Mouse (Mus musculus) midbrain, embryonic 11.5 days (tissue): Measurements from ENCODE around the gene Olfr646. TPM values are rescaled to one million over a fixed set of nuclear protein-coding genes. Genes with fewer than 3 reads are reported as not detected.

Experiments used
- ATAC-seq: fragments of 200-750 bp; cut with Nextera tagmentation; 2 replicates; pipeline ENCODE4 v1.8.0; 2017; ENCODE audit warnings: moderate TSS enrichment, moderate library complexity; ENCODE audit not compliant: low FRiP score
- DNase-seq: peaks from one replicate; pipeline ENCODE4 v3.0.0; 2015; ENCODE audit warnings: low spot score; ENCODE audit errors: missing footprints
- H3K27ac ChIP-seq: fragments of 300-500 bp; sonication (generic); 2 replicates; pipeline ENCODE4 v1.5.1; 2014; ENCODE audit warnings: low read depth, low read length
- H3K27me3 ChIP-seq: fragments of 300-500 bp; sonication (generic); 2 replicates; pipeline ENCODE4 v1.6.1; 2014; ENCODE audit warnings: mild to moderate bottlenecking, low read length, moderate library complexity, mixed read lengths; ENCODE audit not compliant: control insufficient read depth, insufficient read depth
- H3K36me3 ChIP-seq: fragments of 300-500 bp; sonication (generic); 2 replicates; pipeline ENCODE4 v1.6.1; 2014; ENCODE audit warnings: mild to moderate bottlenecking, low read length, moderate library complexity, mixed read lengths; ENCODE audit not compliant: control insufficient read depth, insufficient read depth
- H3K4me1 ChIP-seq: fragments of 300-500 bp; sonication (generic); 2 replicates; pipeline ENCODE4 v1.6.1; 2014; ENCODE audit warnings: low read length; ENCODE audit not compliant: control insufficient read depth, insufficient read depth
- H3K4me2 ChIP-seq: fragments of 300-500 bp; sonication (generic); 2 replicates; pipeline ENCODE4 v1.6.1; 2014; ENCODE audit warnings: mild to moderate bottlenecking, moderate library complexity
- H3K4me3 ChIP-seq: fragments of 300-500 bp; sonication (generic); 2 replicates; pipeline ENCODE4 v1.5.1; 2014; ENCODE audit warnings: low read depth, low read length
- H3K9ac ChIP-seq: fragments of 300-500 bp; sonication (generic); 2 replicates; pipeline ENCODE4 v1.6.1; 2014; ENCODE audit warnings: low read length
- H3K9me3 ChIP-seq: fragments of 300-500 bp; sonication (generic); 2 replicates; pipeline ENCODE4 v1.6.1; 2016; ENCODE audit warnings: low read length; ENCODE audit not compliant: control insufficient read depth
- WGBS: fragments of 180-500 bp; shearing (Covaris S2); extraction: QIAGEN DNeasy Blood & Tissue Kit; methylation state at CpG from one replicate; pipeline ENCODE4 v1.1.7; 2014; 5-methylcytosine and 5-hydroxymethylcytosine counted together
- polyA plus RNA-seq: library from polyadenylated mRNA; unstranded; fragments of >200 nt; fragmentation: Nextera tagmentation; extraction: Ambion mirVana; gene quantifications from 2 replicates; pipeline ENCODE4 v1.2.1, GENCODE M21; 2014

Gene Olfr646
- not detected in 2 replicates for polyA plus RNA-seq

DNA sequence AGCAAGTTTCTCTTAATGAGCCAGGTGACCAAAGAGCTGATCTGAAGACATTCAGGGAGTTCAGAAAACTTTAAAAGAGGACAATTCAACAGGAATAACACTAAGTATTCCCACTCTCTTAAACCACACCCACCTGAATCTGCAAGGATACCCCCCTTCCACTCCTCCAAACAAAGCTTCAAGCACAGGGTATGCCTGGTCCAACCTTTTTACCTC lies at the start of gene Olfr646:
Gene Olfr646, plus strand, starts transcription at position 117 of the 216 bp plus-strand sequence.
- Histone ChIP-seq H3K4me1 (no peaks in the 10 kb centered on the region), H3K9ac (no peak within 1 kb of the TSS), H3K4me2 (no peak within 1 kb of the TSS), H3K27me3 (no peaks in the 10 kb centered on the region), H3K27ac (no peak within 1 kb of the TSS), H3K9me3 (no peaks in the 10 kb centered on the region), H3K36me3 (no peaks in the 10 kb centered on the region), H3K4me3 (no peak within 1 kb of the TSS)
- DNase-seq (no peak), ATAC-seq (no peak)

DNA sequence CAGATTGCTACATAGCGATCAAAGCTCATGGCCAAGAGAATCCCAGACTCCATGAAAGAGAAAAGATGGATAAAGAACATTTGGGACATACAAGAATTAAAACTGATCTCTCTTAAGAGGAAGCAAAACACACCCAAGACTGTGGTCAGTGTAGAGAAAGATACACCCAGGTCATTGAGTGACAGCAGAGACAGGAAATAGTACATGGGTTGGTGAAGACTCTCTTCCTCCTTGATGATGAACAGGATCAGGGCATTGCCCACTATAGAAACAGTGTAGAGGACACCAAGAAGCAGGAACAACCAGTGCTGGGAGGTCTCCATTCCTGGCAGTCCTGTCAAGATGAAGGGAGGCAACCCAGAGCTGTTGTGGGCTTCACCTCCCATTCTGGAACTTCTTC lies 45.5 kb upstream of the Olfr646 start:
- no peak overlapping the region for H3K27ac ChIP-seq
- ATAC-seq = no peak
- no peaks in the 10 kb centered on the region for H3K27me3 ChIP-seq
- no peak overlapping the region for H3K4me3 ChIP-seq
- H3K4me2 ChIP-seq = no peak overlapping the region
- WGBS = 84% methylated on average over 1 of the region's 1 CpGs
- H3K9me3 ChIP-seq = no peaks in the 10 kb centered on the region
- no peak for DNase-seq
- no peak overlapping the region for H3K9ac ChIP-seq
- no peaks in the 10 kb centered on the region for H3K4me1 ChIP-seq
- H3K36me3 ChIP-seq = no peaks in the 10 kb centered on the region

DNA sequence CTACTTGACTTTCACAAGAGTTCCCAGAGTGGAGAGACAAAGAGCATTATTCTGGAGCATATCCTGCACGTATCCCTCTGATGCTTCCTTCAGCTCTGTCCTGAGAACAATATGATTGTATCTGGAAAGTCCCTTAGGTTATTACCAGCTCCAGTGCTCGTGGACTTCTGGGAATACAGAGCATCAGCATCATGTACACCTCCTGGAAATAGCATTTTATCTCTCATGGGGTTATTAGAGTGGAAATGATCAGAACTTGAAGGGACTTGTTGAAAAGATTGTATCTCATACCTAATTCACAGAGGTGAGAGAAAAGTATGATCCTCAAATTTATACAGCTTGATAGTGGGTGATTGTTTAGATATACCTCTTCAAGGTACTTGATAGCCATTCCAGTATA lies 43.3 kb upstream of the Olfr646 start, which contains the start of gene 4930516K23Rik:
Gene 4930516K23Rik, minus strand, starts transcription at position 101 of the 400 bp plus-strand sequence.
- DNase-seq = no peak
- 63% methylated on average over 2 of the region's 2 CpGs for WGBS
- no peak within 1 kb of the TSS for H3K27ac ChIP-seq

GRCm38 (mm10) chr7:104071769-104072168 lies 32.9 kb upstream of the Olfr646 start, which contains the start of gene Olfr644:
TSS of gene Olfr644 (minus strand) at chr7:104071869.
- Histone ChIP-seq H3K36me3 (no peaks in the 10 kb centered on the region), H3K4me2 (no peak within 1 kb of the TSS), H3K9ac (no peak within 1 kb of the TSS), H3K27me3 (no peaks in the 10 kb centered on the region), H3K4me3 (no peak within 1 kb of the TSS), H3K4me1 (no peaks in the 10 kb centered on the region), H3K27ac (no peak within 1 kb of the TSS), H3K9me3 (no peaks in the 10 kb centered on the region)
- WGBS = 69% methylated on average over 2 of the region's 2 CpGs
- ATAC-seq = no peak
- no peak for DNase-seq

More for the DNA sequence above, 43.3 kb upstream of the Olfr646 start, which contains the start of gene 4930516K23Rik:
- no peaks in the 10 kb centered on the region for H3K27me3 ChIP-seq
- ATAC-seq = no peak
- no peak within 1 kb of the TSS for H3K9ac ChIP-seq
- H3K9me3 ChIP-seq = no peaks in the 10 kb centered on the region
- H3K4me1 ChIP-seq = no peaks in the 10 kb centered on the region
- H3K4me2 ChIP-seq = no peak within 1 kb of the TSS
- H3K4me3 ChIP-seq = no peak within 1 kb of the TSS
- H3K36me3 ChIP-seq = no peaks in the 10 kb centered on the region

GRCm38 (mm10) chr7:104085365-104085764 lies 19.3 kb upstream of the Olfr646 start, which contains the start of gene Olfr645:
TSS of gene Olfr645 (minus strand) at chr7:104085465.
- Histone ChIP-seq H3K9ac (no peak within 1 kb of the TSS), H3K4me1 (no peaks in the 10 kb centered on the region), H3K27me3 (no peaks in the 10 kb centered on the region), H3K27ac (no peak within 1 kb of the TSS), H3K36me3 (no peaks in the 10 kb centered on the region), H3K4me3 (no peak within 1 kb of the TSS), H3K4me2 (no peak within 1 kb of the TSS), H3K9me3 (no peaks in the 10 kb centered on the region)
- DNase-seq = no peak
- 93% methylated on average over 1 of the region's 1 CpGs for WGBS
- no peak for ATAC-seq

DNA sequence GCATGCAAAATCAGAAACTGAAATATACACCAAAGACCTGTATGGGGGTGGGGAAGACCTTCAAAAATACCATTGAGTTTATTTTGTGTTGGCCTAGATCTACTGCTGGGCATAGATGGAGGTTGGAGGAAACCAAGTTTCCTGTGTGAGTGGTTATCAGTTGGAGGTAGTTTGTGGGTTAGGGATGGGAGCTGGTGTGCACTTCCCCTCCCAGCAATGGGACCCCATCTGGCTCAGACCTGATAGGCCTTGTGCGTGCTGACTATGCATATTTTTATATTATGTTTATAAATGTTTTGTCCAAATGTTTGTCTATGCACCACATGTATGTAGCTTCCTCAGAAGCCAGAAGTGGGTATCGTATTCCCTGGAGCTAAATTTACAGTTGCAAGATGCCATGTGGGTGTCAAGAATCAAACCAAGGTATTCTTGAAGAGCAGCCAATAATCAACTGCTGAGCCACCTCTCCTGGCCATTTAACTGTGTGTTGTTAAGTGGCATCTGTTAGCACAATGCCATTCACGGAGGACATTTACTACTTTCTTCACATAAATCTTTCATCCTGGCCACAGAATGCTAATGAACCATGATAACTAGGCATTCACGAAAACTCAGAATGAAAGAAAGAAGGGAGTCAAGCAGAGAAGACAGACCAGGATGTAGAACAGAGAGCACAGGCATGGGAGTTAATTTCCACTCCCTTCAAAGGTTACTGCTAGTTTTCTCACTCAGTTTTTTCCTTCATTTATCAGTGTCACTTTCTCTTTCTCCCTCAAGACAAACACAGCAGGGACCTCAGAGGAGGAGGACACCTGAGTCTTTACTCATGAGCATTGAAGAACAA lies 538 bp upstream of the Olfr646 start:
- Histone ChIP-seq H3K27me3 (no peaks in the 10 kb centered on the region), H3K4me3 (no peak overlapping the region), H3K4me2 (no peak overlapping the region), H3K9me3 (no peaks in the 10 kb centered on the region), H3K9ac (no peak overlapping the region), H3K36me3 (no peaks in the 10 kb centered on the region), H3K4me1 (no peaks in the 10 kb centered on the region), H3K27ac (no peak overlapping the region)
- WGBS = 79% methylated on average over 4 of the region's 4 CpGs
- ATAC-seq = no peak
- no peak for DNase-seq

DNA sequence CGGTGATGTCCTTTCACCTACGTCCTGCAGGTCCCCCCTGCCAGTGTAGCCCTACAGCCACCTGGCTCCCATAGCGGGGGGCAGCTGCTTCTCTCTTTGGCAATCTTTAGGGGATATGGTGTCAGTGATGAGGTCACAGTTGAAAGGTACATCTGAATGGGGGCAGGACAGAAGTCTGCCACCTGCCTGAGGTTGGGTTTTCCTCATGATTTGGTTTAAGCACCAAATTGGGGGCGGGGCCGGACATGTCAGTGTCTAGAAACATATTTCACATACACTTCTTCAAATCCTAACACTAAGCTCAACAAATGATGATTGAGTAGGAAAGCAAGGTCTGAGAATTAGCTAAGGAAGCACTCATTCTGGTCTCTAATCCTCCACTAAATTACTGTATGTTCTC lies 25.1 kb downstream of the Olfr646 start, which contains the start of gene Ubqln5:
Gene Ubqln5, minus strand, starts transcription at position 101 of the 400 bp plus-strand sequence.
- Histone ChIP-seq H3K4me3 (no peak within 1 kb of the TSS), H3K9ac (no peak within 1 kb of the TSS), H3K27ac (no peak within 1 kb of the TSS), H3K36me3 (no peaks in the 10 kb centered on the region), H3K27me3 (no peaks in the 10 kb centered on the region), H3K9me3 (no peaks in the 10 kb centered on the region), H3K4me1 (no peaks in the 10 kb centered on the region), H3K4me2 (no peak within 1 kb of the TSS)
- DNase-seq = no peak
- 93% methylated on average over 5 of the region's 5 CpGs for WGBS
- ATAC-seq = no peak

DNA sequence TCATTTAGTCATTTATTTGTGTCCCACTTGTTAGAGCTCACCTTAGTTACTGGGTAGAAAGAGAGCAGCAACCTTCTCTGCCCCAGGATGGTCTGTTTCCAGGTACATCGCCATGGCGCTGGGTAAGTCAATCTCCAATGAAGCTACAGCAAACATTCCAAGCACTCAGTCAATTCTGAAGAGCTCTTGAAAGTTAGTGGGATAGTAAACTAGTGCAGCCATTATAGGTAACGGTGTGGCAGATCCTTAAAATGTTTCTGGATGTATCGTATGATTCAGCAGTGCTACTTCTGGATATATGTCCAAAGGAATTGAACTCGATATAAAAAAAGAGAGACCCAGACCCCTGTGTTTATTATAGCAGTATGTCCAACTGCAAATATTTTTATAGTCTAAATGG lies 32.6 kb downstream of the Olfr646 start, which contains the start of gene Olfr643:
Gene Olfr643, minus strand, starts transcription at position 101 of the 400 bp plus-strand sequence.
- ATAC-seq (no peak), DNase-seq (no peak)
- WGBS = 88% methylated on average over 5 of the region's 5 CpGs
- H3K9ac ChIP-seq = no peak within 1 kb of the TSS
- no peaks in the 10 kb centered on the region for H3K36me3 ChIP-seq
- no peak within 1 kb of the TSS for H3K4me3 ChIP-seq
- H3K27ac ChIP-seq = no peak within 1 kb of the TSS
- H3K9me3 ChIP-seq = no peaks in the 10 kb centered on the region
- H3K27me3 ChIP-seq = no peaks in the 10 kb centered on the region
- H3K4me1 ChIP-seq = no peaks in the 10 kb centered on the region
- H3K4me2 ChIP-seq = no peak within 1 kb of the TSS

DNA sequence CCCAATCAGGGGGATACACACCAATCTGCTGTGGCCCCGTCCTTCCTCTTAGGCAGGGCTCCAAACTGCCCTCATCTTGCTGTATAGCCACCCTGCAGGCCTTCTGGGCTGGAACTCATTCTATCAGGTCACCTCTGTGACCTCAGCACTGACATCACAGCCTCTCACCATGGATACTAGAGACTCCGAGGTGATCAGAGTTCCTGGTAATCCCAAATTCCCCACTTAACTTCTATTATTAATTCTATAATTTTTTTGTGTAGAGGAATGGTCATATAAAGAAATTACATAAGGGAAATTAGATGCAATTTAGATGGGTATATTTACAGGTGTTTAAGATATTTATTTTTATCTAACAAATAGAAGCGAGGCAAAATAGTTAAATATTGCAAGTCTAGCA lies 38.5 kb downstream of the Olfr646 start, which contains the start of gene Ubqln3:
Gene Ubqln3, minus strand, starts transcription at position 101 of the 400 bp plus-strand sequence.
- no peak within 1 kb of the TSS for H3K27ac ChIP-seq
- H3K9ac ChIP-seq = no peak within 1 kb of the TSS
- H3K9me3 ChIP-seq = no peaks in the 10 kb centered on the region
- H3K36me3 ChIP-seq = no peaks in the 10 kb centered on the region
- 79% methylated on average over 3 of the region's 3 CpGs for WGBS
- H3K4me2 ChIP-seq = no peak within 1 kb of the TSS
- H3K4me1 ChIP-seq = no peaks in the 10 kb centered on the region
- H3K27me3 ChIP-seq = no peaks in the 10 kb centered on the region
- DNase-seq (no peak), ATAC-seq (no peak)
- no peak within 1 kb of the TSS for H3K4me3 ChIP-seq
